Mouse (Mus musculus) forebrain, postnatal 0 days (tissue): ENCODE data around the gene D930007J09Rik. TPM values are rescaled to one million over a fixed set of nuclear protein-coding genes. Genes with fewer than 3 reads are reported as not detected.

Experiments used
- ATAC-seq: fragments of 200-750 bp; cut with Nextera tagmentation; 2 replicates; pipeline ENCODE4 v1.8.0; 2017; ENCODE audit warnings: mild to moderate bottlenecking, moderate library complexity
- DNase-seq: peaks from one replicate; pipeline ENCODE4 v3.0.0-alpha.2; 2015
- H3K27ac ChIP-seq: fragments of 300-500 bp; sonication (generic); 2 replicates; pipeline ENCODE4 v1.5.1; 2014; ENCODE audit warnings: low read depth, mild to moderate bottlenecking, antibody characterized with exemption, low read length, moderate library complexity, mixed read lengths
- H3K27me3 ChIP-seq: fragments of 300-500 bp; sonication (generic); 2 replicates; pipeline ENCODE4 v1.6.1; 2014; ENCODE audit warnings: mild to moderate bottlenecking, low read length, mixed read lengths; ENCODE audit not compliant: insufficient read depth
- H3K36me3 ChIP-seq: fragments of 300-500 bp; sonication (generic); 2 replicates; pipeline ENCODE4 v1.6.1; 2014; ENCODE audit warnings: mild to moderate bottlenecking, moderate library complexity; ENCODE audit not compliant: insufficient read depth
- H3K4me1 ChIP-seq: fragments of 300-500 bp; sonication (generic); 2 replicates; pipeline ENCODE4 v1.6.1; 2014; ENCODE audit warnings: antibody characterized with exemption; ENCODE audit not compliant: insufficient read depth
- H3K4me2 ChIP-seq: fragments of 300-500 bp; sonication (generic); 2 replicates; pipeline ENCODE4 v1.6.1; 2014; ENCODE audit warnings: low read depth, mild to moderate bottlenecking, moderate library complexity
- H3K4me3 ChIP-seq: fragments of 300-500 bp; sonication (generic); 2 replicates; pipeline ENCODE4 v1.5.1; 2014; ENCODE audit warnings: low read depth, low read length, mixed read lengths
- H3K9ac ChIP-seq: fragments of 300-500 bp; sonication (generic); 2 replicates; pipeline ENCODE4 v1.6.1; 2014; ENCODE audit warnings: mild to moderate bottlenecking
- H3K9me3 ChIP-seq: fragments of 300-500 bp; sonication (generic); 2 replicates; pipeline ENCODE4 v1.6.1; 2016; ENCODE audit warnings: low read length
- CTCF ChIP-seq: sonication (generic); IDR thresholded peaks from 2 replicates; pipeline ENCODE4 v1.5.1; 2016; ENCODE audit warnings: antibody characterized with exemption, control low read depth, low read depth
- WGBS: fragments of 180-500 bp; shearing (Covaris S2); extraction: QIAGEN DNeasy Blood & Tissue Kit; methylation state at CpG from one replicate; pipeline ENCODE4 v1.1.7; 2014; 5-methylcytosine and 5-hydroxymethylcytosine counted together
- polyA plus RNA-seq: library from polyadenylated mRNA; unstranded; fragments of >200 nt; fragmentation: Nextera tagmentation; extraction: Ambion mirVana; gene quantifications from 2 replicates; pipeline ENCODE4 v1.2.1, GENCODE M21; 2015
- total RNA-seq: library from RNA; depleted of rRNA; stranded (reverse); fragments of >200 nt; gene quantifications from 2 replicates; pipeline ENCODE4 v1.2.3, GENCODE M21; 2014

D930007J09Rik gene
- total and polyA plus RNA-seq, 2 experiments from 2014 or later, result not detected

GRCm38 (mm10) chr13:32821671-32822070 is 19.0 kb upstream of the D930007J09Rik start:
- H3K27ac ChIP-seq, result no peak overlapping the region
- H3K4me2 ChIP-seq, result no peak overlapping the region
- WGBS, result 97% methylated on average over 4 of the region's 4 CpGs
- TF ChIP-seq CTCF, result no peak
- no peaks in the 10 kb centered on the region for H3K4me1 ChIP-seq
- no peak for ATAC-seq
- no peak for DNase-seq
- no peak overlapping the region for H3K4me3 ChIP-seq
- H3K9ac ChIP-seq, result no peak overlapping the region
- H3K36me3 ChIP-seq, result peaks cover 48% of the 10 kb centered on the region
- H3K9me3 ChIP-seq, result no peaks in the 10 kb centered on the region
- H3K27me3 ChIP-seq, result no peaks in the 10 kb centered on the region

DNA sequence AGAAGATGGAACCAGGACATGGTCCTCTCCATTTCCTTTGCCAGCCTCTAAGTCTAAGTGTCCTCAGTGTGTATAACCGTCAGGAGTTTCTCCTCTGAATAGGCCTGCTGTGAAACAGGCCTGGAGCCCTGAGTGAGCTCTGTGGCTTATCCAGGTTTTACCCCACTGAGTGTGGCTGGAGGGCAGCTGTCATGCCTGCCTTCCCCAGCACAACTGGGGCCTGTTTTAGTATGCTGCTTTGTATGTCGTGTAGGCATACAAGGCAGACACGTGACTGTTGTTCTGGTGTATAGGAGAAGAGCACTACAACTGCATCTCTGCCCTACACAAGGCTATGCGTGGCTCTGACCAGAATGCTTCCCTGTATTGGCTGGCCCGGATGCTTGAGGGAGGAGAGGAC is 17.3 kb upstream of the D930007J09Rik start:
- H3K4me3 ChIP-seq, result no peak overlapping the region
- H3K36me3 ChIP-seq, result peaks cover 55% of the 10 kb centered on the region
- H3K9me3 ChIP-seq, result no peaks in the 10 kb centered on the region
- H3K4me2 ChIP-seq, result no peak overlapping the region
- H3K4me1 ChIP-seq, result no peaks in the 10 kb centered on the region
- H3K9ac ChIP-seq, result no peak overlapping the region
- WGBS, result 96% methylated on average over 5 of the region's 5 CpGs
- H3K27me3 ChIP-seq, result no peaks in the 10 kb centered on the region
- TF ChIP-seq CTCF, result no peak
- no peak overlapping the region for H3K27ac ChIP-seq
- DNase-seq (no peak), ATAC-seq (no peak)

DNA sequence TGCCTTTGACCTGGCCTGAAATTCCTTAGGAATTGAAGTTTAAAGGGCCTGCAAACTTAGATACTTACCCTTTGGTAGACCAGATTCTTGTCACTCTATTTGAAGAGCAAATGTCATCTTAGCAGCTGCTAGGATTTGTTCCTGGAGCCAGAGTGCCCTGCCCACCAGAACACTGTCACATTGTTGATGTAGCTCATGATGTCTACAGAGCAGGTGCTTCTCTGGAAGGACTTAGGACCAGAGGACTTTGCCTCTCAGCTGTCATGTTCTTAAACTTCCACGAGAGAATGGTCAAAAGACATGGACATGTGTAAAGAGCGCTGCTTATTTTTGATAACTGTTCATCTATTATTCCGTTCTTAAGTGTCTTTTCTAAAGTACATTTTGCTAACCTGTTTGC is 16.6 kb upstream of the D930007J09Rik start:
- H3K27ac ChIP-seq, result no peak overlapping the region
- no peaks in the 10 kb centered on the region for H3K9me3 ChIP-seq
- H3K9ac ChIP-seq, result no peak overlapping the region
- H3K36me3 ChIP-seq, result peaks cover 58% of the 10 kb centered on the region
- no peaks in the 10 kb centered on the region for H3K4me1 ChIP-seq
- TF ChIP-seq CTCF, result no peak
- DNase-seq (no peak), ATAC-seq (no peak)
- no peak overlapping the region for H3K4me2 ChIP-seq
- H3K27me3 ChIP-seq, result no peaks in the 10 kb centered on the region
- H3K4me3 ChIP-seq, result no peak overlapping the region
- 93% methylated on average over 3 of the region's 3 CpGs for WGBS

- DNase-seq (no peak), ATAC-seq (no peak)
- no peaks in the 10 kb centered on the region for H3K27me3 ChIP-seq
- H3K9ac ChIP-seq, result no peak overlapping the region
- H3K4me1 ChIP-seq, result peaks cover 17% of the 10 kb centered on the region
- no peaks in the 10 kb centered on the region for H3K9me3 ChIP-seq
- no peak for TF ChIP-seq CTCF
- 65% methylated on average over 3 of the region's 3 CpGs for WGBS
- no peak overlapping the region for H3K27ac ChIP-seq
- no peak overlapping the region for H3K4me2 ChIP-seq
- H3K4me3 ChIP-seq, result no peak overlapping the region
- peaks cover 30% of the 10 kb centered on the region for H3K36me3 ChIP-seq
These were observed 5.0 kb upstream of the D930007J09Rik start for GRCm38 (mm10) chr13:32807624-32808023.

GRCm38 (mm10) chr13:32806820-32807219 is 4.2 kb upstream of the D930007J09Rik start:
- WGBS, result 83% methylated on average over 7 of the region's 7 CpGs
- H3K36me3 ChIP-seq, result peaks cover 27% of the 10 kb centered on the region
- no peak overlapping the region for H3K9ac ChIP-seq
- H3K27ac ChIP-seq, result no peak overlapping the region
- H3K27me3 ChIP-seq, result no peaks in the 10 kb centered on the region
- H3K4me2 ChIP-seq, result no peak overlapping the region
- H3K9me3 ChIP-seq, result no peaks in the 10 kb centered on the region
- TF ChIP-seq CTCF, result no peak
- DNase-seq, result no peak
- no peak for ATAC-seq
- peaks cover 17% of the 10 kb centered on the region for H3K4me1 ChIP-seq
- H3K4me3 ChIP-seq, result no peak overlapping the region

- Histone ChIP-seq H3K36me3 (peaks cover 23% of the 10 kb centered on the region), H3K27me3 (no peaks in the 10 kb centered on the region), H3K9ac (peak overlapping the region; percentile 92), H3K4me1 (peaks cover 21% of the 10 kb centered on the region), H3K4me2 (peak overlapping the region; percentile 81), H3K4me3 (peak overlapping the region; percentile 89), H3K9me3 (no peaks in the 10 kb centered on the region), H3K27ac (no peak overlapping the region)
- ATAC-seq (no peak), DNase-seq (no peak)
- WGBS, result 65% methylated on average over 4 of the region's 4 CpGs
- no peak for TF ChIP-seq CTCF
These were observed 1.2 kb upstream of the D930007J09Rik start for GRCm38 (mm10) chr13:32803701-32804345.

DNA sequence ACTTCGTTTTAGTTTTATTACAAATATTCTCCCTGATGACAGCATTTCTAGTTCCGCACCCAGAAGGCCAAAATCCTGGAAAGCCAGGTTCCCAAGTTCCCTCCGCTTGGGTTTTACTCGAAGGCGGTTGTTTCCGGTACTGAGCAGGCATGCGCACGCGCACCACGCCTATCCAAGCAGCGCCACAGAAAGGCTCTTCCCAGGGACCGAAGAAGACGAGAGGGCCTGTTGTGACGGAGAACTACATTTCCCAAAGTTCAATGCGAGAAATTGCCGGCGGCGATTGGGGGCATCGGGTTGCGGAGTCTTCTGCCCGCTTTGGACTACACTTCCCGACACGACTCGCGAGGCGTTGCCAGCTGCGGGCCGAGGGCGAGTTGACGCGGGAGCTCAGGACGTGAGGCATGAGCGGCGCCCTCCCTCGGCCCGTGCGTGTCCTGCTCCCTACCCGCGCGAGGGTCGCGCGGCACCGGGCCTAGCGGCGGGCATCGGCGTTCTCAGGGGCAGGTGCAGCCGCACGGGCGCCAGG is 892 bp downstream of the D930007J09Rik start, which contains the start of gene Wrnip1:
Wrnip1 (plus strand) TSS at position 346 of the 529 bp plus-strand sequence.
- WGBS, result under 1% methylated on average over 51 of the region's 51 CpGs
- Histone ChIP-seq H3K4me1 (peaks cover 21% of the 10 kb centered on the region), H3K27ac (peak within 1 kb of the TSS; percentile 89), H3K27me3 (no peaks in the 10 kb centered on the region), H3K4me2 (peak within 1 kb of the TSS; percentile 81), H3K36me3 (peaks cover 5% of the 10 kb centered on the region), H3K9me3 (no peaks in the 10 kb centered on the region), H3K4me3 (peak within 1 kb of the TSS; percentile 89), H3K9ac (peak within 1 kb of the TSS; percentile 92)
- peak; percentile 99 for DNase-seq
- peak; percentile 97 for ATAC-seq
- peak; percentile 69 for TF ChIP-seq CTCF
